Mouse (Mus musculus) T-helper 17 cell (primary cell): ENCODE results near the gene Slc5a5.

Source experiments
- in situ Hi-C, 2 experiments: fragments of 300-600 bp; cut with MboI, MseI; formaldehyde crosslinking; loops; 1 replicate in 1 of 2; 2 replicates in 1 of 2; pipeline ENCODE4 v1.15.1; 2025; ENCODE audit warnings: high pct_unique_total_duplicates in 2 of 2

Slc5a5 gene

DNA sequence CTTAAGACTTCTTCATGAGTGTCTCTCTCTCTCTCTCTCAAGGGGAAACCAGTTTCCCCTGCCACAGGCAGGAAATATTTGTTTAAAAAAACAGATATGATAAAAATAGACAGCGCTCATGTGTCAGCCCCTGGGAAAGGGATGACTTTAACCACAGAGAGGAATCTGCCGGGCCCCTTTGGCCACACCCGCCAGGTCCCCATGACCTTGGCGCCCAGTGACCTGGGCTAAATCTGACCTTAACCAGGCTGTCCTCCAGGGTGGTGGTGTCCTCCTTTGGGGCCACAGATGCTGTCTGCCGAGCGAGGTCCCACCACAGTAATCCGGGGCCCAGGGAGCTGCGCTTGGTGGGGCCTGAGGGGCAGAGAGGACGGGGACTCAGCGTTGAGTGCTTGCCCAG lies 7.9 kb downstream of the Slc5a5 start:
- in situ Hi-C loops, result no loop called here

DNA sequence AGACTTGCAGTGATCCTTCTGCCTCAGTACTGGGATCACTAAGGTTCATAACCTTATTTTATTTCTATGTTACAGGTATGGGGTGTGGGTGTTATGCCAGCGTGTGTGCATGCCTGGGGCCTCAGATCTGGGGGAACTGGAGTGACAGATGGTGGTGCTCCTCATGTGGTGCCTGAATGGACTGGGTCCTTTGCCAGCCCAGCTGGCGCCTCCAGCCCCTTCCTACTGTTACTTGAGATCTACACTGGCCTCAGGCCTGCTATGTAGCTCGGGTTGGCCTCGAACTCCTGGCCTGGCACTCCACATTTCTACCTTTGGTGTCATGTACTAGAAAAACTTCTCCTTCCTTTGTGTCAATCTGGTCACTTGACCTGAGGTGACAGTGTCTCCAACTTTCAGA lies 8.4 kb downstream of the Slc5a5 start:
- in situ Hi-C loops, result no loop called here

DNA sequence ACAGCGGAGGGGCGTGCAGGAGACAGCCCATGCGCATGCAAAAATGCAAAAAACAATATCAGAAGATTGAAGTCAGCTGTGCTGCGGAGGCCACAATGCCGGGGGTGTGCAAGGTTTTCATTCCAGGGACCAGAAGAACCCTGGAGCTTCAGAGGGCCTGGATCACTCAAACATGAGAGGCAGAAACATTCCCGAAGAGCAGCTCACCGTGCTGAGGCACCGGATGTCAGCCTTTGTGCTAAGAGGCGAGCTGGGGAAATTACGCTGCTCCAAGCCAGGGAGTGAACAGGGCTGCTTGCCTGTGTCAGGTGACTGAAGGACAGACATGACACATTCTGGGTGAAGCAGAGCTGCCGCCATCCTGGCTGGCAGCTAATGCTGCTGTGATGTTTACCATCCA lies 12.0 kb downstream of the Slc5a5 start:
- in situ Hi-C loops, result no loop called here

GRCm38 (mm10) chr8:70880126-70880525 lies 12.4 kb downstream of the Slc5a5 start:
- in situ Hi-C loops, result no loop called here

GRCm38 (mm10) chr8:70879500-70879899 lies 13.1 kb downstream of the Slc5a5 start:
- in situ Hi-C loops, result no loop called here

DNA sequence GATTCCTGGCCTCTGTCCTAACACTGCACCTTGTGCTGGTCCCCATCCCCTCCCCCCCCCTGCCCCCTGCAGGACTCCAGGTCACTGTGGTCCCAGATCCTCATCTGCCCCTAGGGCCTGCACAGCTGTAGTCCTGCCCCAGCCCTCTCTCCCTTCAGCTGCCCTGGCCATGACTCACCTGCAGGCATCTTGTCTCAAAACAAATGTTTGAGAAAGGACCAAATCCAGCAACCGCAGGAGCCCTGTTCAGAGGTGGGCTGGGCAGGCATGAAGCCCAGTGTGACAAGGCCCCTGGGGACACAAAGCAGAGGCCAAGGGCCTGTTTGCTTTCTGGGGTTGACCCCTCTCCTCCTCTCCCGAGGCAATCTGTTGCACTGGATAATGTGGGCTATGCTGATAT lies 14.4 kb downstream of the Slc5a5 start:
- in situ Hi-C loops, result no loop called here

DNA sequence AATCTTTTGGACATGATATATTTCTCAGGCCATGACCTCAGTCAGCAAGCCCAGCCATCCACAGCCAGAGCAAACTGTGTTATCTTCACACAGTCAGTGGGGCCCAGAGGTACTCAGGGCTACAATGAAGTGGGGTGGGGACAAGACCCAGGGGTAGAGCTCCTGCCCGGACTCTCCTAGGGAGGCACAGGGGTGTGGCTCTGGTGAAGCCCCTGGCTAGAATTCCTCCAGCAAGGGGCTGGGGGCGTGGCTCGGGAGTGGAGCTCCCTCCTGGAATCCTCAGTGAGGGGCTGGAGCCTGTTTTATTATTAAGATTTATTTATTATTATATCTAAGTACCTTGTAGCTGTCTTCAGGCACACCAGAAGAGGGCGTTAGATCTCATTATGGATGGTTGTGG lies 16.2 kb downstream of the Slc5a5 start:
- in situ Hi-C loops, result no loop called here

GRCm38 (mm10) chr8:70874441-70874840 lies 18.1 kb downstream of the Slc5a5 start:
- in situ Hi-C loops, result no loop called here

DNA sequence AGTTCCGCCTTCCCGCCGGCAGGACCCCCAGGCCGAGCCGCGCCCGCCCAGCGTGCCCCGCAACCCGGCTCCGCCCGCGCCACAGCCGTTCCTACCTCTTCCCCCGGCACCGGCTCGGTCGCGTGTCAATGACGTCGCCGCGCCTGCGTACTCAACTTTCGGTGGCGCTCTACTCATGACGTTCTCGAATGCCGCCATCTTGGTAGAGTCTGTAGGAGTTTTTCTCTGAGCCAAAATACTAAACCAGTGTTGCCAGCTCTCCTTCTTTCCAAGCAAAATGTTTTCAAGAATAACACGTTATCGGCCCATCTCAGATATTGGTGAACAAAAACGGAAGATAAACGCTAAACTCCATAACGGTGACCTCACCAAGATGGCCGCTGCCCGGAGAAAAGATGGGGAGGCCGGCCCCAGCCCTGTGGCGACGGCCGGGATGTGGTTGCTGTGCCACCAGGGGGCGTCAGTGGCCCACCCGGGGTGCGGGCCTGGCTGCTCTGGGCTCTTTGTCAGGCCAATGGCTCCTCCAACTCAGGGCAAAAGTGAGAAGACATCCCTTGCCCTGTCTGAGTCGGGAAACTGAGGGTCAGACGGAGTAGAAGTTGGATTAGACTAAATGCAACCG lies 19.1 kb downstream of the Slc5a5 start, which contains the start of gene Ccdc124:
Gene Ccdc124, minus strand, starts transcription at position 572 of the 622 bp plus-strand sequence.
- in situ Hi-C loops, result no loop called here

DNA sequence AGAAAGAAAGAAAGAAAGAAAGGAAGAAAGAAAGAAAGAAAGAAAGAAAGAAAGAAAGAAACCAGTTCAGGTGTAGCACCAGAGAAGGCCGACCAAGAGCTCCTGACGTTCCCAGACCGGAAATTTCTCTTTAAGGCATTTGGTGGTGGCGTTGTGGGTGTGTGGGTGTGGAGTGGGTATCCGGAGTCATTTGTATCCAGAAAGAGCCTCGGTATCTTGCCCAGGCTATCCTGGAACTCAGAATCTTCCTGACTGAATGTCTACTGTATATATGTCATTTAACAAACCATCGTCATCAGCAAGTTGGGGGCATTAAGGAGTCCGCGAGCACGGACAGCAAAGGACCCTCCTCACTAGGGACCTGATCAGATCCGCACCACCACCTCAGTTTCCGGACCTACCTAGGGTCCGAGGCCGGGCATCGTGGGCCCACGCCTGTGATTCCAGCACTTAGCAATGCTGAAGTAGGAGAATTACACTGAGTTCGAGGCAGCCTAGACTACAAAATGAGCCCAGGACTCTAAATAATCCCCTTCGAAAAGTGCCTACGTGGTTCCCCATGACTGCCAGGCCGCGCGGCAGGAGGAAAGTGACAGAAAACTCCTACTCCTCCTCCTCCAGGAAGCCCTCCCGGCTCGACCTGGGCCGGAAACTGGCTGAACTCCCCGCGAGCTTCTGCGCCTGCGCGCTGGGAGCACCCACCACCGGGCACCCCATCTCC lies 19.8 kb downstream of the Slc5a5 start:
- in situ Hi-C loops, result no loop called here

DNA sequence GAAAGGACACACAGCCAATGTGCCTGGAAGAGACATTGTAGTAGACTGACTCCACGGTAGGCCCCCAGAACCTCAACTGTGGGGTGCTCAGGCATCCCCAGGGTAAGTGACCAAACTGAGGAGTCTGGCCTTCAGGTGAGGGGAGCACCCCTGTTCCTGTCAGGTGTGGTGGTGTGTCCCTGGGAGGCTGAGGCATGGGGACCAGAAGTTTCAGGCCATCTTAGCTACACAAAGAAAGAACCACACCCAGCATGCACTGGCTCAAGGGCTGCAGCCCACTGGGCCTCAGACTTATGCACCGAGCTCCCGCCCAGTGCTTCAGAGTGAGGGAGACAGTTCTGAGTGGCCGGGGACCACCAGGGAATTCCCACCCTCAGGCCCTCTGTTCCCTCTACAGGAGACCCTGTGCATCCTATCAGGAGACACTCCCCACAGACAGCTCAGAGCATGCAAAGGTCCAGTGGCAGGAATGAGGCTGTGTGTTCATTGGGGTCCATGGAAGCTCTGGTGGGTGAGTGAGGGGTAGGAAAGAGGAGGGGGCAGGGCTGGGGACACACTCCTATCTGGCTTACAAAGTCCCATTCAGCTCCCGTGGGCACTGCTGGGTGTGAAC lies 21.3 kb downstream of the Slc5a5 start:
- in situ Hi-C loops, result no loop called here

- in situ Hi-C loops, result no loop called here
These were observed 22.9 kb downstream of the Slc5a5 start for GRCm38 (mm10) chr8:70869601-70870041.

DNA sequence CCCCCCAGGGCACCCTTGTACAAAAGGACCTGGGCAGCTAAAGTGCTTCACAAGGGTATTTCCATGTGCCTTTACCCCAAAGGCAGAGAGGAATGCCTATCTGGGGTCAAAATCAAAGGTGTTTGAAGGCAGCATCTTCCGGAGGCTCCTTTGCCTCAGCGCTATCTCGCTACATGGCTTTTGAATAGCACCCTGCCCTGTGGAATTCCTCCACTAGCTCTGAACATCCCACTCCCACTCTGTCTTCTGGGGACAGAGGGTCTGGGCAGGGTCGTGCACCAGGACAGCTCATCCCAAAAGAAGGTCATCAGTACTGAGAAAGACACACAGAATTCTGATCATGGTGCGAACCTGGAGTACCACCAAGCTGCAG lies 23.4 kb downstream of the Slc5a5 start:
- in situ Hi-C loops, result no loop called here

GRCm38 (mm10) chr8:70868559-70869198 lies 23.9 kb downstream of the Slc5a5 start:
- in situ Hi-C loops, result no loop called here

DNA sequence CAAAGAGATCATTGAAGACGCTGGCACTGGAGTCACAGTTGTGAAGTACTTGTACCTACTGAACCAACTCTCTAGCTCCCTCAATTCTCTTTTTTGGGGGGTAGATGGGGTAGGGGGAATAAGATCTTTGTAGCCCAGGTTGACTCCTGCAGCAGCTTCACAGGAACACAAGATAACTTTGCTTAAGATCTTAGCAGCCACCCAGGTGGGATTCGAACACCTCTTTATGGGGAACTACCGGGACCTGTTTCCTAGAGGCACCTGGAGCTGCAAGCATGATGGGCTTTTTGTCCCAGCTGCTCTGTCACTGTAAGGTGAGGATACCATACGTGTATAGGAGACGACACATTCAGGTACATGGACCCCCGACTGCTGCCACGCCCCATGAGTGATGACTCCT lies 26.0 kb downstream of the Slc5a5 start:
- in situ Hi-C loops, result no loop called here

- in situ Hi-C loops, result no loop called here
These were observed 26.5 kb downstream of the Slc5a5 start for GRCm38 (mm10) chr8:70866001-70866520.

DNA sequence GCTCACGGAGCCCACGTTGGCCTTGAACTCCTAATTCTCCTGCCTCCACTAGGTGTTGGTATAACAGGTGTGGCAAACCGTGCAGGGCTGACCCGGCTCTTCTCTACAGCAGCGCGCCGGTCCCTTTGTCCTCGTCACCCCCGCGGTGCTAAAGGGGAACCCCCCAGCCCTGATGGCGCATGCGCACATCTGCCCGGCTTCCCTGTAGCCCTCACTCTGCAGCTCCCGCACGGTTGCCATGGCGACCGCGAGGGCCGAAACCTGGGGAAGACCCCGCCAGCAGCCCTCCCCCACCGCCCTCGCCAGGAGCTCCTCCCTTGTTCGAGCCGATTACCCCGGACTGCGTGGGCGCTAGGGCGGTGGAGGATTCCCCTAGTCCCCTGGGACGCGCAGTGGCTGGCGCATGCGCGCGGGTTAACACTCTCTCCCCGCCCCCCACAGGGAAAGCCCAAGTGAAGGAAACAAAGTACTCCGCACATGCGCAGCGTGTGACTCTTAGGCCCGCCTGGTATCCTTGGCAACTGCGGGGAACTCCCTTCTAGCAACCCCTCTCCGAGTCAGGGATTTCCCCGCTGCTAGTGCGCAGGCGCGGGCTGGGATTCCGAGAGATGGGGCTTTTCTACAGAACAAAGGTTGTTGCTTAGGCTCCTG lies 27.1 kb downstream of the Slc5a5 start:
- in situ Hi-C loops, result no loop called here

- in situ Hi-C loops, result no loop called here
These were observed 27.8 kb downstream of the Slc5a5 start for GRCm38 (mm10) chr8:70864712-70865221.

- in situ Hi-C loops, result no loop called here
These were observed 28.4 kb downstream of the Slc5a5 start for GRCm38 (mm10) chr8:70863956-70864711.

GRCm38 (mm10) chr8:70862824-70863641 lies 29.5 kb downstream of the Slc5a5 start, which contains the start of gene Kcnn1:
TSS of gene Kcnn1 (minus strand) at chr8:70863258.
- in situ Hi-C loops, result no loop called here
